ENCODE assay signal across 7 mouse cellular contexts in genomic region chr4:95317821-95318290, GRCm38 (mm10).
A peak's percentile ranks its signal among the peaks of the same experiment; 100 is the strongest.
DNase-seq lines count a peak whose midpoint lies in the region; ATAC-seq and TF ChIP-seq lines count a peak whose summit lies in the region.

No protein-coding gene starts in this region.

- intact Hi-C loops in gastrocnemius, postnatal 36 days (cut with DNase I), result no loop called here

- 48% methylated on average over 3 of the region's 3 CpGs for WGBS in hindbrain, postnatal 0 days
- WGBS in liver, postnatal 0 days (ENCODE audit: insufficient replicate concordance), result 60% methylated on average over 3 of the region's 3 CpGs

- no peak for TF ChIP-seq CTCF in hindbrain, postnatal 0 days (IDR thresholded peaks at IDR 0.05; ENCODE audit: low read depth)
- no peak for TF ChIP-seq CTCF in liver, postnatal 0 days (IDR thresholded peaks at IDR 0.05; ENCODE audit: low read depth)

- no peaks in the 10 kb centered on the region for H3K9me3 ChIP-seq in hindbrain, postnatal 0 days (ENCODE audit: low read length)
- H3K9me3 ChIP-seq in liver, postnatal 0 days (ENCODE audit: low read length), result no peaks in the 10 kb centered on the region

- no peak overlapping the region for H3K27ac ChIP-seq in hindbrain, postnatal 0 days
- no peak overlapping the region for H3K27ac ChIP-seq in liver, postnatal 0 days (ENCODE audit: low read depth)

- no peak overlapping the region for H3K4me2 ChIP-seq in hindbrain, postnatal 0 days (ENCODE audit: low read depth, low read length)
- no peak overlapping the region for H3K4me2 ChIP-seq in liver, postnatal 0 days (ENCODE audit: low read depth, low read length)

- 0 out of 2 replicates have a peak, but pooled peaks cover 6% of the 10 kb centered on the region for H3K4me1 ChIP-seq in hindbrain, postnatal 0 days (ENCODE audit: insufficient read depth, low read length)
- H3K4me1 ChIP-seq in liver, postnatal 0 days (ENCODE audit: insufficient read depth), result peaks cover 5% of the 10 kb centered on the region; the same call in 1 of the 2 replicates

- DNase-seq in adrenal gland, adult 18-20 months (ENCODE audit: low spot score in 2 of 2), result peak; percentile 21 to 57
- peak; percentile 84 for DNase-seq in embryo, embryonic 10 days (ENCODE audit: low spot score)
- DNase-seq in gastrocnemius, postnatal 36 days, result peak; percentile 64 to 87
- DNase-seq in hindbrain, postnatal 0 days (ENCODE audit: low spot score), result peak; percentile 67
- peak; percentile 67 for DNase-seq in liver, postnatal 0 days
- DNase-seq in ovary, postnatal 14 days (ENCODE audit: low spot score), result peak; percentile 71
- no peak for DNase-seq in spleen, postnatal 10 days (ENCODE audit: low spot score in 2 of 2)

- H3K27me3 ChIP-seq in hindbrain, postnatal 0 days (ENCODE audit: insufficient read depth, low read length), result no peaks in the 10 kb centered on the region
- H3K27me3 ChIP-seq in liver, postnatal 0 days (ENCODE audit: insufficient read depth, low read length), result no peaks in the 10 kb centered on the region

- no peak overlapping the region for H3K9ac ChIP-seq in hindbrain, postnatal 0 days (replicated peaks; ENCODE audit: low read length)
- H3K9ac ChIP-seq in liver, postnatal 0 days (replicated peaks), result no peak overlapping the region

- no peak; the same call in 1 of the 2 replicates for TF ChIP-seq EP300 in liver, postnatal 0 days (IDR thresholded peaks at IDR 0.05; ENCODE audit: low read depth)

- ATAC-seq in hindbrain, postnatal 0 days, result peak; percentile 62; the same call in 1 of the 2 replicates
- ATAC-seq in liver, postnatal 0 days, result peak; percentile 85

- H3K4me3 ChIP-seq in hindbrain, postnatal 0 days (ENCODE audit: low read length), result no peak overlapping the region
- no peak overlapping the region for H3K4me3 ChIP-seq in liver, postnatal 0 days (ENCODE audit: low read depth, low read length)

- H3K36me3 ChIP-seq in hindbrain, postnatal 0 days (ENCODE audit: insufficient read depth, low read length), result no peaks in the 10 kb centered on the region
- H3K36me3 ChIP-seq in liver, postnatal 0 days (replicated peaks; ENCODE audit: insufficient read depth, low read length), result no peaks in the 10 kb centered on the region

Comparison
In these comparisons a context has a peak if more than half of its experiments do, and no peak if none do; other contexts are left out.
1. DNase-seq: peak in adrenal gland, adult 18-20 months (2 of 2), embryo, embryonic 10 days (single experiment), gastrocnemius, postnatal 36 days (2 of 2), hindbrain, postnatal 0 days (single experiment), liver, postnatal 0 days (single experiment) and ovary, postnatal 14 days (single experiment); none in spleen, postnatal 10 days (0 of 2).